Mouse (Mus musculus): ENCODE data around the gene Klc2. TPM values are rescaled to one million over a fixed set of nuclear protein-coding genes. Genes with fewer than 3 reads are reported as not detected.
A peak's percentile ranks its signal among the peaks of the same experiment; 100 is the strongest.
"Not testable (repeated sequence)": the region's sequence is repeated elsewhere in the genome, so short reads cannot be mapped to it uniquely, and the experiment has no call there.

Gene Klc2
- total RNA-seq (2021) = 100 to 1,000 TPM; 224 to 226 TPM

- no peak for DNase-seq
These were observed at the start of gene Klc2 for GRCm38 (mm10) chr19:5118384-5118698. Gene Klc2, minus strand, starts transcription at chr19:5118560.

- DNase-seq = no peak
These were observed 49.1 kb upstream of the Klc2 start for GRCm38 (mm10) chr19:5167477-5167876.

- DNase-seq = no peak
These were observed 46.0 kb upstream of the Klc2 start for GRCm38 (mm10) chr19:5164380-5164779.

GRCm38 (mm10) chr19:5161913-5162312, 43.6 kb upstream of the Klc2 start:
- DNase-seq = no peak

- no peak for DNase-seq
These were observed 33.9 kb upstream of the Klc2 start for GRCm38 (mm10) chr19:5152261-5152660.

GRCm38 (mm10) chr19:5151741-5152140, 33.4 kb upstream of the Klc2 start:
- DNase-seq = no peak

GRCm38 (mm10) chr19:5151331-5151730, 33.0 kb upstream of the Klc2 start:
- peak; percentile 52 to 62 for DNase-seq

- peak; percentile 37 to 56 for DNase-seq
These were observed 32.0 kb upstream of the Klc2 start for GRCm38 (mm10) chr19:5150358-5150757.

GRCm38 (mm10) chr19:5149041-5149440, 30.7 kb upstream of the Klc2 start:
- not testable (repeated sequence) for DNase-seq

GRCm38 (mm10) chr19:5139640-5140039, 21.3 kb upstream of the Klc2 start:
- DNase-seq = peak in 1 of 2 experiments; percentile 41

GRCm38 (mm10) chr19:5131237-5131636, 12.9 kb upstream of the Klc2 start:
- DNase-seq = no peak

- no peak for DNase-seq
These were observed 11.4 kb upstream of the Klc2 start for GRCm38 (mm10) chr19:5129770-5130169.

- DNase-seq = no peak
These were observed 5.8 kb upstream of the Klc2 start for GRCm38 (mm10) chr19:5124055-5124614.

GRCm38 (mm10) chr19:5123241-5123640, 4.9 kb upstream of the Klc2 start:
- no peak for DNase-seq

- DNase-seq = no peak
These were observed 4.1 kb upstream of the Klc2 start for GRCm38 (mm10) chr19:5122492-5122891.

- peak; percentile 89 to 91 for DNase-seq
These were observed 621 bp downstream of the Klc2 start for GRCm38 (mm10) chr19:5117494-5118383.

GRCm38 (mm10) chr19:5113783-5114182, 4.6 kb downstream of the Klc2 start:
- no peak for DNase-seq

GRCm38 (mm10) chr19:5109659-5110453, 8.5 kb downstream of the Klc2 start:
- DNase-seq = no peak

- DNase-seq = no peak
These were observed 9.7 kb downstream of the Klc2 start for GRCm38 (mm10) chr19:5108702-5109101.

- DNase-seq = peak in 1 of 2 experiments; percentile 28
These were observed 10.1 kb downstream of the Klc2 start for GRCm38 (mm10) chr19:5108271-5108575.

GRCm38 (mm10) chr19:5107556-5108270, 10.6 kb downstream of the Klc2 start:
- DNase-seq = no peak

GRCm38 (mm10) chr19:5106731-5107191, 11.6 kb downstream of the Klc2 start, which contains the start of gene Rab1b:
Gene Rab1b, minus strand, starts transcription at chr19:5107072.
- DNase-seq = peak; percentile 99

GRCm38 (mm10) chr19:5106074-5106473, 12.3 kb downstream of the Klc2 start:
- no peak for DNase-seq

Data from layer of hippocampus, postnatal 36 days (tissue).